Mouse (Mus musculus) kidney, embryonic 14.5 days (tissue): ENCODE results near the gene Crybg1. TPM values are rescaled to one million over a fixed set of nuclear protein-coding genes. Genes with fewer than 3 reads are reported as not detected.

Experiments used
- ATAC-seq: fragments of 200-750 bp; cut with Nextera tagmentation; 2 replicates; pipeline ENCODE4 v1.8.0; 2017; ENCODE audit warnings: moderate number of reproducible peaks, mild to moderate bottlenecking, moderate TSS enrichment, moderate library complexity; ENCODE audit not compliant: low FRiP score, low TSS enrichment
- H3K27ac ChIP-seq: fragments of 300-500 bp; sonication (generic); 2 replicates; pipeline ENCODE4 v1.5.1; 2014; ENCODE audit warnings: low read depth, mild to moderate bottlenecking, low read length, moderate library complexity, mixed read lengths
- H3K27me3 ChIP-seq: fragments of 300-500 bp; sonication (generic); 2 replicates; pipeline ENCODE4 v1.6.1; 2014; ENCODE audit warnings: mild to moderate bottlenecking, low read length; ENCODE audit not compliant: control insufficient read depth, insufficient read depth
- H3K36me3 ChIP-seq: fragments of 300-500 bp; sonication (generic); 2 replicates; pipeline ENCODE4 v1.6.1; 2014; ENCODE audit warnings: low read length, mixed read lengths; ENCODE audit not compliant: control insufficient read depth, insufficient read depth
- H3K4me1 ChIP-seq: fragments of 300-500 bp; sonication (generic); 2 replicates; pipeline ENCODE4 v1.6.1; 2014; ENCODE audit warnings: low read length, mixed read lengths; ENCODE audit not compliant: control insufficient read depth, insufficient read depth
- H3K4me2 ChIP-seq: fragments of 300-500 bp; sonication (generic); replicated peaks from 2 replicates; pipeline ENCODE4 v1.6.1; 2014; ENCODE audit warnings: low read depth, mild to moderate bottlenecking, low read length
- H3K4me3 ChIP-seq: fragments of 300-500 bp; sonication (generic); 2 replicates; pipeline ENCODE4 v1.5.1; 2014; ENCODE audit warnings: mild to moderate bottlenecking, low read length
- H3K9ac ChIP-seq: fragments of 300-500 bp; sonication (generic); 2 replicates; pipeline ENCODE4 v1.6.1; 2014; ENCODE audit warnings: low read depth, mild to moderate bottlenecking, low read length, moderate library complexity
- H3K9me3 ChIP-seq: fragments of 300-500 bp; sonication (generic); 2 replicates; pipeline ENCODE4 v1.6.1; 2016; ENCODE audit warnings: low read length; ENCODE audit not compliant: control insufficient read depth
- WGBS: fragments of 180-500 bp; shearing (Covaris S2); extraction: QIAGEN DNeasy Blood & Tissue Kit; methylation state at CpG from one replicate; pipeline ENCODE4 v1.1.7; 2014; 5-methylcytosine and 5-hydroxymethylcytosine counted together
- polyA plus RNA-seq: library from polyadenylated mRNA; unstranded; fragments of >200 nt; fragmentation: Nextera tagmentation; extraction: Ambion mirVana; gene quantifications from 2 replicates; pipeline ENCODE4 v1.2.1, GENCODE M21; 2014

Crybg1 gene
- 2.1 and 5.0 TPM in 2 replicates for polyA plus RNA-seq

DNA sequence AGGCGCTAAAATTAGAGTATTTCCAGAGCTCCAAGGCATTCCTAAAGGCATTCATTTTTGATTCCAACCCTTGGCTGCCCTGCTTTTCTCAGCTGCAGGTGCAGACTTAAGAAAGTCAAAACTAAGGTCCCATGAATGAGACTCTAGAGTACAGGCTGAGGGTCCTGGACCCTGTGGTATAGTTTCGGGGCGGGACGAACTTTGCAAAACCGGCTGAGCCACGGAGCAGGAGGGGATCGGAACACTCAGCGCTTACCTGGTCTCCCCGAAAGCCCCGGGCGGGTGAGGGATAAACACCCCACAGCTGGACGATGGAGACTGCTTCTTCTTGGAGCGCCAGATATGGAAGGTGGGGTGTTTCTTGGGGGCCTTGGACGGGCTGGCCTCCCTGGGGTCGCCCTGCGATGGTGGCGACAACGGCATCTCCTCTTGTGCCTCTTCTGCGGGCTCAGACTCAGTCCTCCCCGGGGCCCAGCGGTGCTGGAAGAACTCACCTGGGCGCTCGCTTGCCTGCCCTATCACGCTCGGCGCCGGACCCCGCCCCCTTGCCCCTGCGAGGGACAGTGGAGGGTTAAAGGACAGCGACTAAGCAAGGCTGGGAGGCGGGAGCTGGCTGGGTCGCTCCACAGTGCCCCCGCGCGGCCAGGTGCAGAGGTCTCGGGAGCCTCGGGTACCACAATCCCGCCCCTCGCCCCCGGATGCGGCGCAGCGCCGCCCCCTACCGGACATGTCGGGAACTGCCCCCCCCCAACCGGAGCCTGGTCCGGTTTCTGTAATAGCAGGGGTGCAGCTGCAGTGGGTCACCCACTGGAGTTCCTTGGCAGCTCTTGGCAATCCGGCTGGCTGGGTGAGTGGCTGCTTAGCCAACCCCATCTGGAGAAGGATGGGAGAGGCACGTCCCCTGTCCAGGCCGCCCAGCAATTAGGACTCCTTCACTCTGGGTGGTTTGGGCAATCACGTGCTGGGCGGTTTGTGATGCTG, at the start of gene Crybg1:
Crybg1 (minus strand) TSS at position 517 of the 981 bp plus-strand sequence.
- H3K27ac ChIP-seq, result no peak within 1 kb of the TSS
- peak; percentile 96 for ATAC-seq
- H3K27me3 ChIP-seq, result peaks cover 7% of the 10 kb centered on the region
- peaks cover 6% of the 10 kb centered on the region; the same call in 1 of the 2 replicates for H3K4me1 ChIP-seq
- H3K4me3 ChIP-seq, result peak within 1 kb of the TSS; percentile 42
- H3K36me3 ChIP-seq, result no peaks in the 10 kb centered on the region
- 4% methylated on average over 49 of the region's 53 CpGs for WGBS
- no peaks in the 10 kb centered on the region for H3K9me3 ChIP-seq
- peak within 1 kb of the TSS; percentile 13; the same call in 1 of the 2 replicates for H3K9ac ChIP-seq
- H3K4me2 ChIP-seq, result peak within 1 kb of the TSS; percentile 64

DNA sequence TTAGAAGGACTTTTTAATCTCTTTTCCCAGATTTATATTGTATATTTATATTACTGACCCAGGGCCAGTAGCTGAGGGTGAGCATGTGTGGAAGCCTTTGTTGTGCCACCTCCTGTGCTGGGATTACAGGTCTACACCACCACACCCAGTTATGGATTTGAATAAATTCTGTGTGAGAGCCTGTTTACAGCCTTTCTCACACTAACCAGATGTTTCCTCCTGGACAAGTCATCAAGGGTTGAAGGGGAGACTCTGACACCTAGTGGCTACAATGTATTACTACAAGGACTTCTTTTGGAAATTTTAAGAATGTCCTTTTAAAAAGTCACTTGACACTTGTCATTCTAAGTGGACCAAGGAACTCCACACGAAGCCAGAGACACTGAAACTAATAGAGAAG, 28.7 kb upstream of the Crybg1 start:
- no peak overlapping the region for H3K4me3 ChIP-seq
- no peaks in the 10 kb centered on the region for H3K4me1 ChIP-seq
- 3% methylated on average over 1 of the region's 1 CpGs for WGBS
- no peak for ATAC-seq
- H3K27ac ChIP-seq, result no peak overlapping the region
- H3K27me3 ChIP-seq, result no peaks in the 10 kb centered on the region
- no peak overlapping the region for H3K4me2 ChIP-seq
- no peak overlapping the region for H3K9ac ChIP-seq
- no peaks in the 10 kb centered on the region for H3K36me3 ChIP-seq
- H3K9me3 ChIP-seq, result no peaks in the 10 kb centered on the region

DNA sequence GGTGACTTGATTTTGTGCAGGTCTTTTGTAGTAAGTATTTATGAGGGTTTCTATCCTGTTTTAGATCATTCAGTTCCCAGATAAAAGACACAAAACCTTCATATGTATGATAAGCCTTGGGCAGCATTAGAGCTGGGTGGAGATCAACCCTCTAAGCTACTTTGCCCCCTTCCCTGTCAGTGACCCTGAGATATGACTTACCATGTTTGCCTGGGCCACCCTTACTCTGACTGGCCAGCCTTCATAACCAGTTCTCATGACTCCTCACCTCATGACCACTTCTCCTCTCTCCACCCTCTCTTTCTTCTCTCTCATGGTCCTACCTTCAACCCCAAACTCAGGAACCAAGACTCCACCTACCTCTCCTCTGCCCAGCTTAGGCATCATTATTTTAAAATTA, 27.9 kb upstream of the Crybg1 start:
- H3K9ac ChIP-seq, result no peak overlapping the region
- H3K9me3 ChIP-seq, result no peaks in the 10 kb centered on the region
- H3K4me1 ChIP-seq, result no peaks in the 10 kb centered on the region
- H3K27me3 ChIP-seq, result no peaks in the 10 kb centered on the region
- H3K4me2 ChIP-seq, result no peak overlapping the region
- no peak for ATAC-seq
- H3K27ac ChIP-seq, result no peak overlapping the region
- no peaks in the 10 kb centered on the region for H3K36me3 ChIP-seq
- H3K4me3 ChIP-seq, result no peak overlapping the region

DNA sequence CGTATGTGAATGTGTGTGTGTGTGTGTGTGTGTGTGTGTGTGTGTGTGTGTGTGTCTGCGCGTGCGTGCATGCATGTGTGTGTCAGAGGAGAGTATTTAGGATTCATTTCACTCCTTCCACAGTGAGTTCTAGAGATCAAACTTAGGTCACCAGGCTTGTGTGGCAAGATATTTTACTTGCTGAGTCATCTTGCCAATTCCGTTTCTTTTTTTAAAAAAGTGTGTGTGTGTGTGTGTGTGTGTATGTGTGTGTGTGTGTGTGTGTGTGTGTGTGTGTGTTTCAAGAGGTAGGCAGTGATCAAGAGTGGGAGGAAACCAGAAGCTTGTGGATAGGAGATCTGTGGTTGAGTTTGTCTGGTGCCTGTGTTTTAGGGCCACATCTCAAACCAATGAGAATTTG, 27.5 kb upstream of the Crybg1 start:
- Histone ChIP-seq H3K9me3 (no peaks in the 10 kb centered on the region), H3K4me1 (no peaks in the 10 kb centered on the region), H3K4me2 (no peak overlapping the region), H3K27ac (no peak overlapping the region), H3K4me3 (no peak overlapping the region), H3K36me3 (no peaks in the 10 kb centered on the region), H3K27me3 (no peaks in the 10 kb centered on the region), H3K9ac (no peak overlapping the region)
- no peak for ATAC-seq
- 88% methylated on average over 5 of the region's 5 CpGs for WGBS

DNA sequence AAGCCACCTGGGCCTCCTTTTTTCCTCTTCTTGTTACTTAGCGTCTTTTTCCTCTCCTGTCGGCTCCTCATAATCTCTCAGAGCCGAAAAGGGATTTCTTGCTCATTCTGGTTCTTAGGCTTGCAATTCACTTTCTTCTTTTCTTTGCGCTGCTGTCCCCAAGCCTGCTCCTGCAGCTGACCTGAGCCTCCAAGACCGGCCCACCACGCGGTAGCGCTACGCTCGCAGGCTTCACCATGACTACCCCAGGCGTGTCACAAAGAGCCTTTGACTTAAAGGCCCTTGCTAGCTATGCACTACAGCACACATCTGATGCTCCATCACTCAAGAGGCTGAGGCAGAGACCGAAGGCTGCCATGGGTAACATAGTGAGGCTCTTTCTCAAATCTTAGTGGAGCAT, 21.5 kb upstream of the Crybg1 start:
- H3K9me3 ChIP-seq, result no peaks in the 10 kb centered on the region
- no peak overlapping the region for H3K9ac ChIP-seq
- no peak overlapping the region for H3K4me3 ChIP-seq
- no peak overlapping the region for H3K27ac ChIP-seq
- 89% methylated on average over 12 of the region's 12 CpGs for WGBS
- ATAC-seq, result no peak
- H3K4me2 ChIP-seq, result no peak overlapping the region
- H3K36me3 ChIP-seq, result no peaks in the 10 kb centered on the region
- no peaks in the 10 kb centered on the region for H3K27me3 ChIP-seq
- no peaks in the 10 kb centered on the region for H3K4me1 ChIP-seq

DNA sequence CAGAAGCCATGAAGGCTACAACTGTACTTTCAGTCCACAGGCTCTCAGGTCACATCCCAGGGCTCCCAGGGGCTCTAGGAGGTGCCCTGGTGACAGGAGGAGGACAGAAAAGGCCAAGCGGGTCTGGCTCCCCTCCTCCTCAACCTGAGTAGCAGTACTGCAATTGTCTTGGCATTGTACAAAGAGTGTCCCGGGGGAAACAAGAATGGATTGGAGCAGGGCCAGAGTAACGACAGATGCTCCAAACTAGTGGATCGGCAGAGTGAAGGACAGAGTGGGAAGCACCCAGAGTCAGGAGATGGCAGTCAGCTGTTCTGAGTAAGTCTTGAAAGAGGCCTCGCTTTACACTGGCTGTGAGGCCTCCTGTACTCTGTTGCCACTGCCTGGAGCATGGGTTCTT, 18.4 kb upstream of the Crybg1 start:
- H3K9me3 ChIP-seq, result no peaks in the 10 kb centered on the region
- no peak overlapping the region for H3K27ac ChIP-seq
- no peaks in the 10 kb centered on the region for H3K36me3 ChIP-seq
- no peak overlapping the region for H3K4me3 ChIP-seq
- H3K4me2 ChIP-seq, result no peak overlapping the region
- no peaks in the 10 kb centered on the region for H3K4me1 ChIP-seq
- H3K9ac ChIP-seq, result no peak overlapping the region
- no peaks in the 10 kb centered on the region for H3K27me3 ChIP-seq
- no peak for ATAC-seq
- 72% methylated on average over 5 of the region's 5 CpGs for WGBS

DNA sequence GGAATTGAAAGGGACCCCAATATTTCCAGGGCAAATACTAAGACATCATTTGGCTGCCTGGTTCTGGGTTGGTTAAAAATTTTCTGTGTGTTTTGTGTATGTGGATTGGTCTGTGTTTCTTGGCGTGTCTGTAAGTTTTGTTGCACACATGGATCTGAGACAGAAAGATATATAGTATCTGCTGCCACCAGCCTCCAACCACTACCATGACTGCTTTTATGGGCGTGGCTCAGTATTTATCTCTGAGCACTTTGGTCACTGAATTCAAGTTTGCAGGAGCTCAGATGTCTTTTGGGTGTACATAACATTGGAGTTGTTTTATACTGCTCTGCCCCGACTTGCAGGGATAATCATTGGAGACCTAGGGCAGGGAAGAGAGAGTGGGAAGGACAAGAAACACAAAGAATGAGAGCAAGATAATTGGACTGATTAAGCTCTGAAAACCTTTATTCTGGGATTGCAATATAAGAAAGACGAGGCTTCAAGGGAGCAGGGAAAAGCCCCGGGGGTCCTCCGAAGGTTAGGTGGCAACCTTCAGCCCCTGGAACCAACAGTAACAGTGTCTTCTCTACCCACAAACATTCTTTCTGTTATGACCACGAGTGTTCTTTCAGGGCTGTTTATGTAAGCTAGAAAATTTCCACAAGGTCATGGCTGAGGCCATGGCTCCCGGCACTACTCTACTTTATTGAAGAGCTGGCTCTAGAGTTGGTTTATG, 15.8 kb upstream of the Crybg1 start:
- no peaks in the 10 kb centered on the region for H3K9me3 ChIP-seq
- no peaks in the 10 kb centered on the region for H3K36me3 ChIP-seq
- no peak overlapping the region for H3K27ac ChIP-seq
- no peak overlapping the region for H3K9ac ChIP-seq
- no peak overlapping the region for H3K4me2 ChIP-seq
- no peak for ATAC-seq
- H3K4me1 ChIP-seq, result no peaks in the 10 kb centered on the region
- H3K27me3 ChIP-seq, result no peaks in the 10 kb centered on the region
- WGBS, result 69% methylated on average over 8 of the region's 8 CpGs
- H3K4me3 ChIP-seq, result no peak overlapping the region

DNA sequence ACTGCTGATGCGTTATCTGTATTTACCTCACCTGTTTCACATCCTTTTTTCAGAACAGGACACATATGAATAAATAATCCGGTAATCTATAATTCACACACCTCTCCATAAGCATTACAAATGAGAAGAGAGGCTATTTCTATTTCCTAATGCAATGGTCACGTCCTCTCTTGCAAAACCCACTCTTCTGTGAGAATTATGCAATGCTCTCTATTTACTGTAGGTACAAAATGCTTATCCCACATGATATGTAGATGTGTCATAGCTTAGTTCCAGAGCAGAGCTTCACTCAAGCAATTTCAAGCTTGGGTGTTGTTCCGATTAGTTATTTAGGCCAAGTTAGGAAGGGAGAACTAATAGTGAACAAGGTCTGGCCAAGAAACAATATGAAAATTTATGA, 14.4 kb upstream of the Crybg1 start:
- no peaks in the 10 kb centered on the region for H3K4me1 ChIP-seq
- WGBS, result 94% methylated on average over 4 of the region's 4 CpGs
- no peak overlapping the region for H3K9ac ChIP-seq
- H3K27ac ChIP-seq, result no peak overlapping the region
- no peak for ATAC-seq
- no peaks in the 10 kb centered on the region for H3K27me3 ChIP-seq
- no peak overlapping the region for H3K4me2 ChIP-seq
- no peaks in the 10 kb centered on the region for H3K9me3 ChIP-seq
- no peaks in the 10 kb centered on the region for H3K36me3 ChIP-seq
- H3K4me3 ChIP-seq, result no peak overlapping the region

DNA sequence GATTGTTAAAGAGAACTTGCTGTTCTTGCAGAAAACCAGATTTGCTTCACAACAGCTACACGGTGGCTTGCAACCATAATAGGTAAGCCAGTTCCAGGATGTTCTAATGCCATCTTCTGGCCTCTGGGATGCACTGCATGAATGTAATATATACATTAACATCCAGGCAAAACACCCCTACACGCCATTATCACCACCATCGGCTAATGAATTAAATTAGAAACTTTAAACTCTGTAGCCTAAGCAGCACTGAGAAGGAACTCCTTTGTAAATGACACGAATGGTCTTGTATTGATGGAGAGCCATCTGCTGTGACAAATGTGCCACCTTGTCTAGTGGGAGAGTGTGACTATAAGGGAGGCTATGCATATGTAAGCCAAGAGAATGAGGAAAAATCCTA, 11.5 kb upstream of the Crybg1 start:
- Histone ChIP-seq H3K9me3 (no peaks in the 10 kb centered on the region), H3K4me3 (no peak overlapping the region), H3K36me3 (no peaks in the 10 kb centered on the region), H3K27me3 (no peaks in the 10 kb centered on the region), H3K9ac (no peak overlapping the region), H3K4me1 (no peaks in the 10 kb centered on the region), H3K4me2 (no peak overlapping the region), H3K27ac (no peak overlapping the region)
- 48% methylated on average over 4 of the region's 4 CpGs for WGBS
- ATAC-seq, result no peak
